Mouse (Mus musculus): ENCODE measurements around the gene Gm11541.

GRCm38 (mm10) chr11:94719216-94719615 is 14.9 kb upstream of the Gm11541 start:
- no peak for TF ChIP-seq FLI1 (IDR thresholded peaks at IDR 0.05; ENCODE audit: low read length)
- no peak for TF ChIP-seq GATA1 (IDR thresholded peaks at IDR 0.05; ENCODE audit: borderline replicate concordance, low read length)
